Comparison of ENCODE assay signal across 8 mouse cellular contexts in the genomic region with DNA sequence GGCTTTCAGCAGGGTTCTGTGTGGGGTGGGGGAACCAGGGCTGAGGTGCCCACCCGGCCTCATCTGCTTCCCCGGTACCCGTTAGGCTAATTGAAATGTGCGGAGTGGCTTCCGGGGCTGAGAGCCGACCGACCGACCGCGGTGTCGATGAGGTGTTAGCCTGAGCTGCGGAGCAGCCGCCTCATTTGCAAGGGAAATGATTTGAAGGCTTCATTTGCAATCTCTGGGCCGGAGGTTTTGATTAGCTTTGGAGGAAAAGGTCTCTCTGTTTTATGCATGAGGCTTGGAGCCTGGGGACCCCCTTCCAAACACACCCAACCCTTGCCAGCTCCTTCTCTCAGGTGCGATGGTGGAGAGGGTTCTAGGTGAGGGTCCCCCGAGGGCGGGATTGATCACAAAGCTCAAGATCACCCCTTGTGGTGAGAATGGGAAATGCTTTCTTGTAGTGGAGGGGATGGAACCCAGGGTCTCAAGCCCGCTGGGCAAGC.
DNase-seq lines count a peak whose midpoint lies in the region; ATAC-seq and TF ChIP-seq lines count a peak whose summit lies in the region.

No protein-coding gene starts in this region.

- no peak overlapping the region for H3K4me3 ChIP-seq in MEL (ENCODE audit: control insufficient read depth in 1 of 2, insufficient read depth in 1 of 2, low read depth in 2 of 2, low read length in 2 of 2)
- H3K4me3 ChIP-seq in embryonic facial prominence, embryonic 14.5 days (ENCODE audit: low read depth, low read length) = peak overlapping the region; percentile 9; the same call in 1 of the 2 replicates
- H3K4me3 ChIP-seq in hindbrain, embryonic 15.5 days = 0 out of 2 replicates have a peak overlapping the region, but pooled peaks have one; percentile 3
- 0 out of 2 replicates have a peak overlapping the region, but pooled peaks have one; percentile 4 for H3K4me3 ChIP-seq in limb, embryonic 13.5 days
- 0 out of 2 replicates have a peak overlapping the region, but pooled peaks have one; percentile 7 for H3K4me3 ChIP-seq in neural tube, embryonic 12.5 days

- peak overlapping the region; percentile 27 for H3K4me2 ChIP-seq in embryonic facial prominence, embryonic 14.5 days (ENCODE audit: low read depth, low read length)
- peak overlapping the region; percentile 45 for H3K4me2 ChIP-seq in hindbrain, embryonic 15.5 days
- H3K4me2 ChIP-seq in limb, embryonic 13.5 days (replicated peaks) = peak overlapping the region; percentile 41
- H3K4me2 ChIP-seq in neural tube, embryonic 12.5 days (replicated peaks) = peak overlapping the region; percentile 55

- no peak for TF ChIP-seq EP300 in MEL (IDR thresholded peaks at IDR 0.05; ENCODE audit: low read depth in 1 of 2, low read length in 2 of 2)

- TF ChIP-seq RAD21 in MEL (IDR thresholded peaks at IDR 0.05; ENCODE audit: low read depth, low read length) = peak; percentile 54

- TF ChIP-seq CTCF in MEL (IDR thresholded peaks at IDR 0.05 in 2 of 3, conservative IDR thresholded peaks at IDR 0.05 in 1 of 3; ENCODE audit: control insufficient read depth in 1 of 3, insufficient read depth in 1 of 3, low read depth in 2 of 3, low read length in 3 of 3, poor library complexity in 1 of 3, severe bottlenecking in 1 of 3) = peak; percentile 59 to 64 (median 60)

- H3K79me2 ChIP-seq in MEL (ENCODE audit: control insufficient read depth, insufficient read depth, low read length, poor library complexity) = no peaks in the 10 kb centered on the region; the same call in 1 of the 2 replicates

- ATAC-seq in CD4-positive, CD25-positive, alpha-beta regulatory T cell, adult 4 months = no peak
- ATAC-seq in embryonic facial prominence, embryonic 14.5 days (ENCODE audit: low read depth) = no peak
- peak; percentile 52; the same call in 1 of the 2 replicates for ATAC-seq in hindbrain, embryonic 15.5 days (ENCODE audit: low FRiP score, low read depth)
- ATAC-seq in limb, embryonic 13.5 days (ENCODE audit: low FRiP score, low read depth) = no peak
- peak; percentile 52; the same call in 1 of the 2 replicates for ATAC-seq in neural tube, embryonic 12.5 days (ENCODE audit: low FRiP score, low read depth)

- no peak overlapping the region for H3K9ac ChIP-seq in MEL (ENCODE audit: control insufficient read depth, low read depth, low read length, poor library complexity, severe bottlenecking)
- H3K9ac ChIP-seq in embryonic facial prominence, embryonic 14.5 days (ENCODE audit: low read depth, low read length) = no peak overlapping the region
- no peak overlapping the region for H3K9ac ChIP-seq in hindbrain, embryonic 15.5 days
- no peak overlapping the region for H3K9ac ChIP-seq in limb, embryonic 13.5 days
- 0 out of 2 replicates have a peak overlapping the region, but pooled peaks have one; percentile 7 for H3K9ac ChIP-seq in neural tube, embryonic 12.5 days

- DNase-seq in CD4-positive, CD25-positive, alpha-beta regulatory T cell, adult 2 months (ENCODE audit: low read depth, low spot score) = peak; percentile 57
- peak; percentile 31 for DNase-seq in MEL (ENCODE audit: low read depth, low spot score)
- peak; percentile 41 for DNase-seq in embryonic facial prominence, embryonic 14.5 days (ENCODE audit: low spot score)
- DNase-seq in c-Kit-positive CD71-positive TER-119-positive erythroid progenitor cells, embryonic 14.5 days (ENCODE audit: low spot score) = no peak

- no peaks in the 10 kb centered on the region for H3K9me3 ChIP-seq in MEL (replicated peaks; ENCODE audit: insufficient read depth, low read length)
- no peaks in the 10 kb centered on the region for H3K9me3 ChIP-seq in embryonic facial prominence, embryonic 14.5 days (ENCODE audit: control insufficient read depth, low read length)
- H3K9me3 ChIP-seq in hindbrain, embryonic 15.5 days = no peaks in the 10 kb centered on the region
- no peaks in the 10 kb centered on the region for H3K9me3 ChIP-seq in limb, embryonic 13.5 days
- H3K9me3 ChIP-seq in neural tube, embryonic 12.5 days = no peaks in the 10 kb centered on the region

- 3% methylated on average over 18 of the region's 18 CpGs for WGBS in embryonic facial prominence, embryonic 14.5 days
- 2% methylated on average over 18 of the region's 18 CpGs for WGBS in hindbrain, embryonic 15.5 days
- WGBS in limb, embryonic 13.5 days = 4% methylated on average over 18 of the region's 18 CpGs
- 3% methylated on average over 18 of the region's 18 CpGs for WGBS in neural tube, embryonic 12.5 days

- TF ChIP-seq POLR2A in MEL (IDR thresholded peaks at IDR 0.05; ENCODE audit: control insufficient read depth in 1 of 2, insufficient read depth in 1 of 2, low read depth in 1 of 2, low read length in 2 of 2, poor library complexity in 1 of 2) = no peak

- no peaks in the 10 kb centered on the region for H3K4me1 ChIP-seq in MEL (ENCODE audit: control insufficient read depth in 1 of 2, insufficient read depth in 2 of 2, low read length in 2 of 2)
- H3K4me1 ChIP-seq in embryonic facial prominence, embryonic 14.5 days (ENCODE audit: control insufficient read depth, insufficient read depth, low read length) = no peaks in the 10 kb centered on the region
- peaks cover 26% of the 10 kb centered on the region for H3K4me1 ChIP-seq in hindbrain, embryonic 15.5 days (replicated peaks)
- H3K4me1 ChIP-seq in limb, embryonic 13.5 days = no peaks in the 10 kb centered on the region
- peaks cover 19% of the 10 kb centered on the region for H3K4me1 ChIP-seq in neural tube, embryonic 12.5 days

- peaks cover 23 to 29% of the 10 kb centered on the region in 2 experiments for H3K27me3 ChIP-seq in MEL (ENCODE audit: control insufficient read depth in 1 of 2, insufficient read depth in 2 of 2, low read length in 2 of 2)
- peaks cover 21% of the 10 kb centered on the region for H3K27me3 ChIP-seq in embryonic facial prominence, embryonic 14.5 days (replicated peaks; ENCODE audit: control insufficient read depth, insufficient read depth, low read length)
- no peaks in the 10 kb centered on the region for H3K27me3 ChIP-seq in hindbrain, embryonic 15.5 days
- peaks cover 47% of the 10 kb centered on the region for H3K27me3 ChIP-seq in limb, embryonic 13.5 days
- peaks cover 9% of the 10 kb centered on the region for H3K27me3 ChIP-seq in neural tube, embryonic 12.5 days (replicated peaks)

- no peaks in the 10 kb centered on the region for H3K36me3 ChIP-seq in MEL (ENCODE audit: control insufficient read depth in 1 of 2, insufficient read depth in 2 of 2, low read length in 2 of 2)
- no peaks in the 10 kb centered on the region for H3K36me3 ChIP-seq in embryonic facial prominence, embryonic 14.5 days (ENCODE audit: control insufficient read depth, insufficient read depth, low read length)
- H3K36me3 ChIP-seq in hindbrain, embryonic 15.5 days = no peaks in the 10 kb centered on the region
- no peaks in the 10 kb centered on the region for H3K36me3 ChIP-seq in limb, embryonic 13.5 days
- H3K36me3 ChIP-seq in neural tube, embryonic 12.5 days = no peaks in the 10 kb centered on the region

- H3K27ac ChIP-seq in MEL (ENCODE audit: control insufficient read depth, low read depth, low read length) = no peak overlapping the region
- no peak overlapping the region for H3K27ac ChIP-seq in embryonic facial prominence, embryonic 14.5 days (replicated peaks; ENCODE audit: low read depth, low read length)
- H3K27ac ChIP-seq in hindbrain, embryonic 15.5 days (replicated peaks) = peak overlapping the region; percentile 7; the same call in 1 of the 2 replicates
- H3K27ac ChIP-seq in limb, embryonic 13.5 days = no peak overlapping the region
- 0 out of 2 replicates have a peak overlapping the region, but pooled peaks have one; percentile 12 for H3K27ac ChIP-seq in neural tube, embryonic 12.5 days

TF ChIP-seq in MEL, 35 proteins besides CTCF, POLR2A, EP300 and RAD21:
- TF ChIP-seq SMC3 (IDR thresholded peaks at IDR 0.05; ENCODE audit: low read depth, low read length) (peak; percentile 42), MAZ (IDR thresholded peaks at IDR 0.05; ENCODE audit: low read depth, low read length) (no peak), NRF1 (IDR thresholded peaks at IDR 0.05; ENCODE audit: insufficient read depth, low read depth, low read length, poor library complexity, severe bottlenecking) (no peak)

Comparison
In these comparisons a context has a peak if more than half of its experiments do, and no peak if none do; other contexts are left out.
1. ATAC-seq: peak in hindbrain, embryonic 15.5 days (single experiment) and neural tube, embryonic 12.5 days (single experiment); none in CD4-positive, CD25-positive, alpha-beta regulatory T cell, adult 4 months (single experiment), embryonic facial prominence, embryonic 14.5 days (single experiment) and limb, embryonic 13.5 days (single experiment).
2. H3K27ac ChIP-seq: peak in hindbrain, embryonic 15.5 days (single experiment) and neural tube, embryonic 12.5 days (single experiment); none in MEL (single experiment), embryonic facial prominence, embryonic 14.5 days (single experiment) and limb, embryonic 13.5 days (single experiment).
3. H3K4me3 ChIP-seq: peak in embryonic facial prominence, embryonic 14.5 days (single experiment), hindbrain, embryonic 15.5 days (single experiment), limb, embryonic 13.5 days (single experiment) and neural tube, embryonic 12.5 days (single experiment); none in MEL (0 of 2).
4. Peak in every context shown above with its lines, with median percentiles within 50 percentile points of each other: H3K4me2 ChIP-seq.